Mouse (Mus musculus): ENCODE measurements around the gene Sult1d1.

GRCm38 (mm10) chr5:87580389-87580788, 11.6 kb upstream of the Sult1d1 start:
- TF ChIP-seq CTCF (IDR thresholded peaks at IDR 0.05; ENCODE audit: low read depth, low read length) (no peak), POLR2A (IDR thresholded peaks at IDR 0.05; ENCODE audit: insufficient read depth, low read length) (no peak)
